Mouse (Mus musculus): ENCODE measurements around the gene Rab6b.
A peak's percentile ranks its signal among the peaks of the same experiment; 100 is the strongest.
"Not testable (repeated sequence)": the region's sequence is repeated elsewhere in the genome, so short reads cannot be mapped to it uniquely, and the experiment has no call there.

The Rab6b gene

GRCm38 (mm10) chr9:103143881-103144280 lies 32.3 kb downstream of the Rab6b start:
- DNase-seq (ENCODE audit: low spot score) = no peak

- DNase-seq (ENCODE audit: low spot score) = no peak
Measured at GRCm38 (mm10) chr9:103145351-103145750, 33.8 kb downstream of the Rab6b start.

- no peak for DNase-seq (ENCODE audit: low spot score)
Measured at GRCm38 (mm10) chr9:103146257-103146656, 34.7 kb downstream of the Rab6b start.

- DNase-seq (ENCODE audit: low spot score) = no peak
Measured at GRCm38 (mm10) chr9:103146703-103147102, 35.1 kb downstream of the Rab6b start.

- DNase-seq (ENCODE audit: low spot score) = no peak
Measured at GRCm38 (mm10) chr9:103147103-103147502, 35.5 kb downstream of the Rab6b start.

GRCm38 (mm10) chr9:103149074-103149799 lies 37.6 kb downstream of the Rab6b start:
- no peak for DNase-seq (ENCODE audit: low spot score)

- no peak for DNase-seq (ENCODE audit: low spot score)
Measured at GRCm38 (mm10) chr9:103153286-103153685, 41.7 kb downstream of the Rab6b start.

GRCm38 (mm10) chr9:103154568-103154967 lies 43.0 kb downstream of the Rab6b start:
- DNase-seq (ENCODE audit: low spot score) = no peak

GRCm38 (mm10) chr9:103155158-103155557 lies 43.6 kb downstream of the Rab6b start:
- not testable (repeated sequence) for DNase-seq (ENCODE audit: low spot score)

GRCm38 (mm10) chr9:103163806-103164205 lies 52.2 kb downstream of the Rab6b start:
- DNase-seq (ENCODE audit: low spot score) = no peak

GRCm38 (mm10) chr9:103168046-103168445 lies 56.5 kb downstream of the Rab6b start:
- no peak for DNase-seq (ENCODE audit: low spot score)

- no peak for DNase-seq (ENCODE audit: low spot score)
Measured at GRCm38 (mm10) chr9:103168771-103169170, 57.2 kb downstream of the Rab6b start.

GRCm38 (mm10) chr9:103174771-103175519 lies 63.4 kb downstream of the Rab6b start:
- DNase-seq (ENCODE audit: low spot score) = no peak

- no peak for DNase-seq (ENCODE audit: low spot score)
Measured at GRCm38 (mm10) chr9:103175692-103176091, 64.1 kb downstream of the Rab6b start.

- peak; percentile 81 for DNase-seq (ENCODE audit: low spot score)
Measured at GRCm38 (mm10) chr9:103180303-103180702, 68.7 kb downstream of the Rab6b start.

- peak; percentile 81 for DNase-seq (ENCODE audit: low spot score)
Measured at GRCm38 (mm10) chr9:103180807-103181565, 69.4 kb downstream of the Rab6b start.

GRCm38 (mm10) chr9:103181886-103182285 lies 70.3 kb downstream of the Rab6b start:
- DNase-seq (ENCODE audit: low spot score) = no peak

- DNase-seq (ENCODE audit: low spot score) = no peak
Measured at GRCm38 (mm10) chr9:103184855-103185254, 73.3 kb downstream of the Rab6b start.

GRCm38 (mm10) chr9:103185946-103186345 lies 74.4 kb downstream of the Rab6b start:
- no peak for DNase-seq (ENCODE audit: low spot score)

GRCm38 (mm10) chr9:103186747-103187146 lies 75.2 kb downstream of the Rab6b start:
- DNase-seq (ENCODE audit: low spot score) = peak; percentile 54

GRCm38 (mm10) chr9:103188416-103188815 lies 76.8 kb downstream of the Rab6b start:
- no peak for DNase-seq (ENCODE audit: low spot score)

- peak; percentile 96 for DNase-seq (ENCODE audit: low spot score)
Measured at GRCm38 (mm10) chr9:103201561-103202260, 90.1 kb downstream of the Rab6b start, which contains the start of gene Srprb. TSS of gene Srprb (minus strand) at chr9:103202137.
